Mouse (Mus musculus): ENCODE results near the gene Zfp619. TPM values are rescaled to one million over a fixed set of nuclear protein-coding genes. Genes with fewer than 3 reads are reported as not detected.
"Not testable (repeated sequence)": the region's sequence is repeated elsewhere in the genome, so short reads cannot be mapped to it uniquely, and the experiment has no call there.

The Zfp619 gene
- polyA plus RNA-seq, 1 experiment from 2014 or later: 3.8 TPM

DNA sequence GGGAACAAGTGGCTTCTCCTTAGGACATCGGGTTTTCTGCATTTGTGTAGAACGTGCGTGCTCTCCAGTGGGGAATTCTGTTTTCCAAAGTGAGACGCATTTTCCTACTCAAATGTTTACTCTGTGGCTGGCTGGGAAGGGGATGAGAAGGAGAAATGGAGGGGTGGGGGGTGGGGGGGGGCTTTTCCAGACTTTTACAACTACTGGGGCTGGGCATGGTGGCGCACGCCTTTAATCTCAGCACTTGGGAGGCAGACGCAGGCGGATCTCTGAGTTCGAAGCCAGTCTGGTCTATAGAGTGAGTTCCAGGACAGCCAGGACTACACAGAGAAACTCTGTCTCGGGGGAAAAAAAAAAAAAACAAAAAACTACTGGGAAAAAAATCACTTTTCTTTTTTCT is 27.6 kb downstream of the Zfp619 start:
- no peak for ATAC-seq (ENCODE audit: low FRiP score)
- Histone ChIP-seq H3K27ac (peak overlapping the region; percentile 75), H3K4me1 (peaks cover 3% of the 10 kb centered on the region), H3K9me3 (replicated peaks) (no peaks in the 10 kb centered on the region), H3K4me2 (replicated peaks) (peak overlapping the region; percentile 67), H3K36me3 (no peaks in the 10 kb centered on the region), H3K4me3 (peak overlapping the region; percentile 49), H3K27me3 (no peaks in the 10 kb centered on the region), H3K9ac (peak overlapping the region; percentile 71)
- 64% methylated on average over 10 of the region's 10 CpGs for WGBS

- no peak overlapping the region for H3K4me2 ChIP-seq (replicated peaks)
- H3K9me3 ChIP-seq (replicated peaks): no peaks in the 10 kb centered on the region
- no peak overlapping the region for H3K27ac ChIP-seq
- no peaks in the 10 kb centered on the region for H3K36me3 ChIP-seq
- 94% methylated on average over 2 of the region's 2 CpGs for WGBS
- no peak overlapping the region for H3K4me3 ChIP-seq
- peaks cover 12% of the 10 kb centered on the region for H3K4me1 ChIP-seq
- H3K9ac ChIP-seq: no peak overlapping the region
- no peak for ATAC-seq (ENCODE audit: low FRiP score)
- H3K27me3 ChIP-seq: no peaks in the 10 kb centered on the region
Measured at GRCm38 (mm10) chr7:39549336-39549735, 31.8 kb downstream of the Zfp619 start.

GRCm38 (mm10) chr7:39551976-39552891 is 34.7 kb downstream of the Zfp619 start:
- H3K27ac ChIP-seq: peak overlapping the region; percentile 94
- H3K9me3 ChIP-seq (replicated peaks): no peaks in the 10 kb centered on the region
- peak overlapping the region; percentile 66 for H3K4me3 ChIP-seq
- peak; percentile 100 for ATAC-seq (ENCODE audit: low FRiP score)
- H3K4me1 ChIP-seq: peaks cover 9% of the 10 kb centered on the region
- no peaks in the 10 kb centered on the region for H3K27me3 ChIP-seq
- 3% methylated on average over 52 of the region's 52 CpGs for WGBS
- H3K9ac ChIP-seq: peak overlapping the region; percentile 82
- H3K4me2 ChIP-seq (replicated peaks): peak overlapping the region; percentile 48
- peaks cover 13% of the 10 kb centered on the region; the same call in 1 of the 2 replicates for H3K36me3 ChIP-seq

GRCm38 (mm10) chr7:39552993-39553392 is 35.4 kb downstream of the Zfp619 start:
- 17% methylated on average over 5 of the region's 5 CpGs for WGBS
- H3K4me1 ChIP-seq: peaks cover 9% of the 10 kb centered on the region
- peak overlapping the region; percentile 82; the same call in 1 of the 2 replicates for H3K9ac ChIP-seq
- no peak overlapping the region for H3K27ac ChIP-seq
- peaks cover 20% of the 10 kb centered on the region; the same call in 1 of the 2 replicates for H3K36me3 ChIP-seq
- H3K4me3 ChIP-seq: peak overlapping the region; percentile 66
- peak overlapping the region; percentile 48 for H3K4me2 ChIP-seq (replicated peaks)
- no peak for ATAC-seq (ENCODE audit: low FRiP score)
- no peaks in the 10 kb centered on the region for H3K27me3 ChIP-seq
- no peaks in the 10 kb centered on the region for H3K9me3 ChIP-seq (replicated peaks)

GRCm38 (mm10) chr7:39553871-39554270 is 36.3 kb downstream of the Zfp619 start:
- Histone ChIP-seq H3K4me3 (no peak overlapping the region), H3K9ac (no peak overlapping the region), H3K27me3 (no peaks in the 10 kb centered on the region), H3K27ac (no peak overlapping the region), H3K36me3 (peaks cover 20% of the 10 kb centered on the region; the same call in 1 of the 2 replicates), H3K4me1 (peaks cover 9% of the 10 kb centered on the region), H3K4me2 (replicated peaks) (peak overlapping the region; percentile 48; the same call in 1 of the 2 replicates), H3K9me3 (replicated peaks) (no peaks in the 10 kb centered on the region)
- 87% methylated on average over 4 of the region's 4 CpGs for WGBS
- ATAC-seq (ENCODE audit: low FRiP score): no peak

DNA sequence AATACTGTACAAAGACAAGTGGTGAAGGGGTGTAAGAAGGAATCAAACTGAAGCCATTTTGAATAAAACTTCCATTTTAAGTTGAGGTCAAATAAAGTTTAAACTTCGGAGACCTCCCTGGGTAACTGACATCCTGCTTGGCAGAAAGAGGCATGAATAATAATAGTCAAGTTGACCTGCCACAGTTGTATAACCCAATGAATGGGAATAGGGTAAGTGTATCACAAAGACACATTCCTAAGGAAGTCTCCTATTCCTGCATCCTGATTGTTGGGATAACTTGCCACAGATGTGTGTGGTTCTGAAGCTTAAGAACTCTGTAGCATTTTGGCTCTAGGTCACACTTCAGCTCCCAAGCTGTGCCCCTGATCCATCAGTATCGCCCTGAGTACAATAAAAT is 62.5 kb downstream of the Zfp619 start:
- Histone ChIP-seq H3K27ac (no peak overlapping the region), H3K4me2 (replicated peaks) (no peak overlapping the region), H3K9me3 (replicated peaks) (no peaks in the 10 kb centered on the region), H3K27me3 (no peaks in the 10 kb centered on the region), H3K36me3 (no peaks in the 10 kb centered on the region), H3K4me3 (no peak overlapping the region), H3K4me1 (no peaks in the 10 kb centered on the region), H3K9ac (no peak overlapping the region)
- WGBS: 83% methylated on average over 2 of the region's 2 CpGs
- no peak for ATAC-seq (ENCODE audit: low FRiP score)

DNA sequence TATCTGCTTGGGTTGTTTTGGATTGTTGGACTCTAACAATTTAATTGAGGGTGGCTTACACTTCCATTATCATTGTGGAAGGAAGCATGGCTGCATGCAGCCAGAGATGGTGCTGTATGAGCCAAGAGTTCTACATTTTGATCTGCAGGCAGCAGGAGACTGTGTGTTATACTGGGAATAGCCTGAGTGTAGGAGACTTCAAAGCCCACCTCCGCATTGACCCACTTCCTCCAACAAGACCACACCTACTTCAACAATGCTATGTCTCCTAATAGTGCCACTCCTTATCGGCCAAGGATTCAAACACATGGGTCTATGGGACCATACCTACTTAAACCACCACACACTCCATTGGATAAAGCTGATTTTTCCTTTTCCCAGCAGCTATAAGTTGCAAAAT is 63.0 kb downstream of the Zfp619 start:
- Histone ChIP-seq H3K27me3 (no peaks in the 10 kb centered on the region), H3K4me1 (no peaks in the 10 kb centered on the region), H3K9me3 (replicated peaks) (no peaks in the 10 kb centered on the region), H3K27ac (no peak overlapping the region), H3K4me3 (no peak overlapping the region), H3K4me2 (replicated peaks) (no peak overlapping the region), H3K9ac (no peak overlapping the region), H3K36me3 (no peaks in the 10 kb centered on the region)
- 92% methylated on average over 2 of the region's 2 CpGs for WGBS
- ATAC-seq (ENCODE audit: low FRiP score): no peak

- not testable (repeated sequence) for H3K27ac ChIP-seq; H3K9me3 ChIP-seq (replicated peaks); H3K9ac ChIP-seq; H3K4me3 ChIP-seq; H3K4me2 ChIP-seq (replicated peaks); ATAC-seq (ENCODE audit: low FRiP score); H3K27me3 ChIP-seq; H3K4me1 ChIP-seq; H3K36me3 ChIP-seq
- 59% methylated on average over 6 of the region's 6 CpGs for WGBS
Measured at GRCm38 (mm10) chr7:39586834-39587233, 69.3 kb downstream of the Zfp619 start.

- H3K4me2 ChIP-seq (replicated peaks): peak overlapping the region; percentile 53
- no peaks in the 10 kb centered on the region for H3K9me3 ChIP-seq (replicated peaks)
- no peaks in the 10 kb centered on the region for H3K36me3 ChIP-seq
- H3K27me3 ChIP-seq: no peaks in the 10 kb centered on the region
- H3K27ac ChIP-seq: peak overlapping the region; percentile 81
- H3K4me1 ChIP-seq: no peaks in the 10 kb centered on the region
- H3K9ac ChIP-seq: no peak overlapping the region
- H3K4me3 ChIP-seq: no peak overlapping the region
- 83% methylated on average over 1 of the region's 1 CpGs for WGBS
- peak; percentile 17; the same call in 1 of the 2 replicates for ATAC-seq (ENCODE audit: low FRiP score)
Measured at GRCm38 (mm10) chr7:39588037-39588436, 70.5 kb downstream of the Zfp619 start.

- Histone ChIP-seq H3K4me2 (replicated peaks) (peak overlapping the region; percentile 53), H3K4me3 (peak overlapping the region; percentile 47), H3K9ac (peak overlapping the region; percentile 65), H3K27ac (peak overlapping the region; percentile 81)
- peak; percentile 96 for ATAC-seq (ENCODE audit: low FRiP score)
- H3K27me3 ChIP-seq; H3K9me3 ChIP-seq (replicated peaks); H3K4me1 ChIP-seq; H3K36me3 ChIP-seq: not testable (repeated sequence)
- WGBS: under 1% methylated on average over 43 of the region's 62 CpGs
Measured at GRCm38 (mm10) chr7:39588471-39589041, 71.0 kb downstream of the Zfp619 start.

- Histone ChIP-seq H3K4me3 (peak overlapping the region; percentile 47), H3K27ac (peak overlapping the region; percentile 81; the same call in 1 of the 2 replicates), H3K4me2 (replicated peaks) (peak overlapping the region; percentile 53), H3K9ac (peak overlapping the region; percentile 65; the same call in 1 of the 2 replicates)
- not testable (repeated sequence) for H3K27me3 ChIP-seq; H3K4me1 ChIP-seq; H3K9me3 ChIP-seq (replicated peaks); H3K36me3 ChIP-seq
- ATAC-seq (ENCODE audit: low FRiP score): peak; percentile 41
- 41% methylated on average over 7 of the region's 7 CpGs for WGBS
Measured at GRCm38 (mm10) chr7:39589044-39589443, 71.5 kb downstream of the Zfp619 start.

All from hindbrain, embryonic 12.5 days (tissue).